Mouse (Mus musculus) heart, embryonic 12.5 days (tissue): Measurements from ENCODE around the gene Enho. TPM values are rescaled to one million over a fixed set of nuclear protein-coding genes. Genes with fewer than 3 reads are reported as not detected.

ENCODE experiments used
- ATAC-seq: fragments of 200-750 bp; cut with Nextera tagmentation; 2 replicates; pipeline ENCODE4 v1.8.0; 2017; ENCODE audit warnings: moderate TSS enrichment, moderate library complexity; ENCODE audit not compliant: insufficient number of reproducible peaks, low FRiP score
- H3K27ac ChIP-seq: fragments of 300-500 bp; sonication (generic); 2 replicates; pipeline ENCODE4 v1.5.1; 2016; ENCODE audit warnings: mild to moderate bottlenecking, moderate library complexity; ENCODE audit not compliant: poor library complexity, severe bottlenecking
- H3K27me3 ChIP-seq: fragments of 300-500 bp; sonication (generic); replicated peaks from 2 replicates; pipeline ENCODE4 v1.6.1; 2016; ENCODE audit warnings: mild to moderate bottlenecking, moderate library complexity
- H3K36me3 ChIP-seq: fragments of 300-500 bp; sonication (generic); 2 replicates; pipeline ENCODE4 v1.6.1; 2016; ENCODE audit warnings: mild to moderate bottlenecking, moderate library complexity
- H3K4me1 ChIP-seq: fragments of 300-500 bp; sonication (generic); replicated peaks from 2 replicates; pipeline ENCODE4 v1.6.1; 2016; ENCODE audit warnings: mild to moderate bottlenecking
- H3K4me2 ChIP-seq: fragments of 300-500 bp; sonication (generic); 2 replicates; pipeline ENCODE4 v1.6.1; 2016; ENCODE audit warnings: mild to moderate bottlenecking, moderate library complexity
- H3K4me3 ChIP-seq: fragments of 300-500 bp; sonication (generic); 2 replicates; pipeline ENCODE4 v1.5.1; 2016; ENCODE audit warnings: mild to moderate bottlenecking
- H3K9ac ChIP-seq: fragments of 300-500 bp; sonication (generic); 2 replicates; pipeline ENCODE4 v1.6.1; 2016; ENCODE audit warnings: mild to moderate bottlenecking, moderate library complexity
- H3K9me3 ChIP-seq: fragments of 300-500 bp; sonication (generic); replicated peaks from 2 replicates; pipeline ENCODE4 v1.6.1; 2016; ENCODE audit warnings: mild to moderate bottlenecking, moderate library complexity
- WGBS: fragments of 180-500 bp; shearing (Covaris S2); methylation state at CpG from one replicate; pipeline ENCODE4 v1.1.7; 2016; 5-methylcytosine and 5-hydroxymethylcytosine counted together
- polyA plus RNA-seq: library from polyadenylated mRNA; unstranded; fragments of >200 nt; fragmentation: Nextera tagmentation; extraction: Ambion mirVana; gene quantifications from 2 replicates; pipeline ENCODE4 v1.2.1, GENCODE M21; 2016

The Enho gene
- polyA plus RNA-seq, 1 experiment from 2014 or later = 4.9 TPM

DNA sequence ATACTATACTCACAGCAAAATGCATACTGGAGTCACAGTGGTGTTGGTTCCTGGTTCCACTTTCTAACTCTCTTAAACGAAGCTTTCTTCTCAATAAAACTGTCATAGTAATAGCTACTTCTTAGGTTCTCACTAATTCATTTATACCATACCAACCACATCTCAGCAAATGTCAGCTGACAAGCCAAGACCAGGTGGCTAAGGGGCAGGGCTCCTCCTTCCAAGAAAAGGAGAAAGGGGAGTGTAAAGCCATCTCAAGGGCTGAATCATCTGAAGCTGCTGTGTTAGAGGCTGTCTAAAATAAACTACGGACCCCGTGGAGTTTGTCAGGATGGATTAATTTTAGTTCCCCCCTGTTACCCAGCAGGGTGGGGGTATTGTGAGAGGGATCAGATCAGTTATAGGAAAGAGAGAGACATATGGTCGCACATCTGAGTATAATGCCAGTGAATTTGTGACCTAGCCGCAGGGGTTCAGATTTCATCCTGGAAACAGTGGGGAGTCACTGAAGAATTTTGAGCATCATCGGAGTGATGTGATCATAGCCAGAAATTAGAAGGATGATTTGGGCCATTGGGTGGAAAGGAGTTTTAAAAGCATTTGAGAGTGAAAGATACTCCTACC is 1.2 kb upstream of the Enho start:
- Histone ChIP-seq H3K4me2 (no peak overlapping the region), H3K36me3 (no peaks in the 10 kb centered on the region), H3K4me3 (no peak overlapping the region), H3K27me3 (peaks cover 14% of the 10 kb centered on the region), H3K9ac (no peak overlapping the region), H3K27ac (no peak overlapping the region), H3K9me3 (no peaks in the 10 kb centered on the region), H3K4me1 (peaks cover 8% of the 10 kb centered on the region)
- WGBS = 81% methylated on average over 6 of the region's 6 CpGs
- no peak for ATAC-seq

DNA sequence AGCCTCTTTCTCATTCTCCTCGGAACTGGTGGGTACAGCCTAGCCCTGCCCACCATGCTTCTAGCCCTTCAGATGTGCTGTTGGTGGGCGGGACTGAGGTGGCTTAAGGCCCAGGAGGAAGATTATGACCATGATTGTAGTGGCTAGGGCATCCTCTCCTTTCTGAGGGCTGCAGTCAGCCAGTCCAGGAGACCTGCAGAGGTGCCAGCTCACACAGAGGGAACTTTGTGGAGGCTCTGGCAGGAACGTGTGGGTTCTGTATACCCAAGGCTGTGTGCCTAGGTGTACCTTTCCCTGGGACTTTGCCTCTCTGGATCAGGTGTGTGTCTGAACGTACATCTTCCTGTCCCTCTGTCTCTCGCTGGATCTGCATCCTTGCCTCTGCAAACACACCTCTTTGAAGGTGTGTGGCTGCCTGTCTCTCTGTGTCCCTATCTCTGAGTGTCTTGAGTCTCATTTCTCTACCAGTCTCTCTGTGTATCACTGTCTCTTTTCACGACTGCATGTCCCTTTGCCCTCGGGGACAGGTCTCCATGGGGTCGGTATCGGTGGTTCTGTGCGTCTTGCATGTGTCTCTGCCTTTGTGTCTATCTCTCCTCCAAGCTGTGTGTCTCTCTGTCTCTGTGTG is 796 bp downstream of the Enho start:
- no peak for ATAC-seq
- Histone ChIP-seq H3K9me3 (no peaks in the 10 kb centered on the region), H3K4me2 (peak overlapping the region; percentile 88), H3K4me1 (peaks cover 17% of the 10 kb centered on the region), H3K27me3 (peaks cover 14% of the 10 kb centered on the region), H3K9ac (peak overlapping the region; percentile 82), H3K4me3 (peak overlapping the region; percentile 61), H3K36me3 (no peaks in the 10 kb centered on the region), H3K27ac (no peak overlapping the region)
- 18% methylated on average over 10 of the region's 10 CpGs for WGBS

DNA sequence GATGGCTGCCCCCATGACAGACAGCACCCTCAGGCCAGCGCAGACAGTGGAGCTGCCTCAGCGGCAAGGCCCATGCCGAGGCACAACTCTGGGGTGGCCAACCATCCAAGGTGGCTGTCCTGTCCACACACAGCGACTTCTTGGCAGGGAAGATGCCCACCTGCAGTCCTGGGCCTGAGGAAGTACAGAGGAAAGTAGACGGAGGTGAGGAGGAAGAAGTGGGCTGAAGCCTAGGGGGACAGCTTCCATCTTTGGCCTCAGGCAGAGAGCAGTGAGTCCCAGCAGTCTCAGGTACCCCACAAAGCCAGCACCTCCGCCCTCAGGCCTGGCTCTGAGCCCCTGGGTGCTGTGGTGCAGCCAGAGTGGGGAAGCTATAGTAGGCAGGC is 1.3 kb downstream of the Enho start:
- no peak for ATAC-seq
- H3K4me1 ChIP-seq = peaks cover 17% of the 10 kb centered on the region
- H3K9ac ChIP-seq = 0 out of 2 replicates have a peak overlapping the region, but pooled peaks have one; percentile 2
- no peak overlapping the region for H3K4me3 ChIP-seq
- H3K9me3 ChIP-seq = no peaks in the 10 kb centered on the region
- H3K36me3 ChIP-seq = no peaks in the 10 kb centered on the region
- 80% methylated on average over 6 of the region's 6 CpGs for WGBS
- H3K27ac ChIP-seq = no peak overlapping the region
- H3K4me2 ChIP-seq = peak overlapping the region; percentile 88; the same call in 1 of the 2 replicates
- H3K27me3 ChIP-seq = peaks cover 14% of the 10 kb centered on the region

DNA sequence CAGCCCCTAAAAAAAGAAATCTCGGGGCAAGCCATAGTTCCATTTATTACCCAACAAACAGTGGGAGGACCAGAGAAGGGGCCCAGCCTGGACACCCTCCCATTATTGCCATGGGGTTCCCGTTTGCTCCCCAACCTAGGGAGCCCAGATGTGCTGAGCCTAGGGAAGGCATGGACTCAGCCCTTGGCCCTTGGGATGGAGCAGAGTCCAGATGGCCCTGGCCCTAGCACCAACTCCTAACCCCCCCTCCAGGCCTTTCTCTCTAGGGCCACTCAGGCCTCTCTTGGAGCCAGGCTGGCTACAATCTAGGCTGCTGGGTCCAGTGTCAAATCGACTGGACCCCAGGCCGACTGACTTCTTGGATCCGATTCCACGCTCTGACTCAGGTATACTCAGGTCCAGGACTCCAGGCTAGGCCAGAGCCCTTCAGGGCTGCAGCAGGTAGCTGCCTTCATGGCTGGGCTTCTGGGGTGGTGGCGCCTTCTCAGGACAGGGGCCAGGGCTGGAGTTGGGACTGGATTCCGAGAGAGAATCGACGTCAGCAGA is 1.9 kb downstream of the Enho start:
- Histone ChIP-seq H3K9ac (no peak overlapping the region), H3K36me3 (no peaks in the 10 kb centered on the region), H3K4me1 (peaks cover 17% of the 10 kb centered on the region), H3K9me3 (no peaks in the 10 kb centered on the region), H3K4me3 (no peak overlapping the region), H3K27ac (no peak overlapping the region), H3K27me3 (peaks cover 14% of the 10 kb centered on the region), H3K4me2 (no peak overlapping the region)
- 91% methylated on average over 10 of the region's 10 CpGs for WGBS
- ATAC-seq = no peak

DNA sequence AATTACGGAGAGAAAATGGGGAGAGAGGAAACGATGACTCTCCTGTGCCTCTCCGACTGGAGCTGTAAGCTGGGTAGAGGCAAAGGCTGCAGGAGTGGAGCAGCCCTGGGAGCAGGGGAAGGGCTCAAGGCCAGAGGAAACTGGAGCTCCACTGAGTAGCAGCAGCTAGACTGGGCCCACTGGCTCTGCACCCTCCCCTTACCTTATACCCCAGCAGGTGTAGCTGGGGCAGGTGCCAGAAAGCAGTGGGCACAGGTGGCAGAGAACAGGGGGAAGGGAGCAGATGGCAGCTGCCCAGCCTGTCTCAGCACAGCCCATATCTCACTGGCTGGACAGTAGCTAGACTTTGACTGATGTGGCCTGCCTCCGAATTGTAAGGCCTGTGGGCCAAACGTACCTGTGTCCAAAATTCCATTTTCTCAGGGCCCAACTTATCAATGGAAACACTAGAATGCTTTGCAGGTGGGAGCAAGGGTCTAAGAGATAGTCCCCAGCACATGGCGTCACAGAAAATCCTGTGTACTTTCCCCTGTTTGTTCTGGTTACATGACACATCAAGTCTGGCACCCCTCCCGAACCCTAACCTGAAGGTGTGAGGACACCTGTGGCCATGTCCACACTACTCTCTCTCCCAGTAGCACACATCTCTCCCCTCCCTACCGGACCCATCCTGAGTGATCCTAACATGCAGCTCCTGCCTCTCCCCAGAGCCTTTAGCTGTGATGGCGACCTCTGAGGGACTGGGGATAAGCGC is 3.1 kb downstream of the Enho start:
- peaks cover 23% of the 10 kb centered on the region for H3K4me1 ChIP-seq
- H3K4me3 ChIP-seq = no peak overlapping the region
- H3K27ac ChIP-seq = no peak overlapping the region
- no peak overlapping the region for H3K4me2 ChIP-seq
- 75% methylated on average over 10 of the region's 10 CpGs for WGBS
- ATAC-seq = no peak
- no peaks in the 10 kb centered on the region for H3K9me3 ChIP-seq
- no peaks in the 10 kb centered on the region for H3K36me3 ChIP-seq
- H3K27me3 ChIP-seq = peaks cover 14% of the 10 kb centered on the region
- H3K9ac ChIP-seq = no peak overlapping the region

DNA sequence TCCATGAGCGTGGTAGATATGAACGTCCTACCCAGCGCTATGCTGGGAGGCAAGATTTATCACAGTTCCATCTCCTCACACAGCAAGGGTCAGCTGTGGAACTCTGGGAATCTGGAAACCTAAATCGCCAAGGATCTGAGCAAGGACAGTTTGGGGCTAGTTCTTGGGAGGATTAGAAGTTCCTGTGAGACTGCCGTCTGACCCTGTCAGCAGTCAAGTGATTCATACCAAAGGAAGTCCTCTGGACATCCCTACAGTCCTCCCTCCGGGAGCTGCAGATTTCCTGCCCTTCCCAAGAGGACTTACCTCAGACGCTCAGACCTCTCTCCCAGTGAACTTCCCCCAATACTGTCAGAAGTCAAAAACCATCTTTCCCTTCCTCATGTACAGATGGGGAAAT is 3.8 kb downstream of the Enho start:
- ATAC-seq = no peak
- 26% methylated on average over 7 of the region's 7 CpGs for WGBS
- H3K4me1 ChIP-seq = peaks cover 30% of the 10 kb centered on the region

DNA sequence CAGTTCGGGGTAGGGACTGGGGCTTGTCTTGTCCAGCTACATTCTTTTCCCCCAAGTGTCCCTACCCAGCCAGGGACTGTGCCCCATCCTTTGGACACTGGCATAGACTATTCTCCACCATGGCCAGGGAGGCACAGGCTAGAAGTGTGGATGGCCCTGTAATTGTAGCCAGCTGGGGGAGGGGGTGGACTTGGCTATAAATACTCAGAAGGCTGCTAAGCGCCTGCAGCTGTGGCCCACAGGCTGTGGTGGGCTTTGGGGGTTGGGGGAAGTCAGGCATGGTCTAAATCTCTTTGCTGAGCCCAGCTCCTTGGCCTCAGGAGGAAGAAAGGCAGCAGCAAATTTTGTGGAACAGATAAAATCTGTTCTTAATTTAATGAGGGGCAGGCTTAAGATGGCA is 4.2 kb downstream of the Enho start:
- no peak overlapping the region for H3K4me2 ChIP-seq
- peaks cover 35% of the 10 kb centered on the region for H3K4me1 ChIP-seq
- no peak for ATAC-seq
- 0 out of 2 replicates have a peak overlapping the region, but pooled peaks have one; percentile 1 for H3K9ac ChIP-seq
- H3K27ac ChIP-seq = no peak overlapping the region
- no peak overlapping the region for H3K4me3 ChIP-seq
- WGBS = 55% methylated on average over 2 of the region's 2 CpGs
- H3K36me3 ChIP-seq = no peaks in the 10 kb centered on the region
- H3K9me3 ChIP-seq = no peaks in the 10 kb centered on the region
- peaks cover 14% of the 10 kb centered on the region for H3K27me3 ChIP-seq

More for the DNA sequence above, 3.8 kb downstream of the Enho start:
- no peak overlapping the region for H3K9ac ChIP-seq
- no peaks in the 10 kb centered on the region for H3K9me3 ChIP-seq
- H3K27ac ChIP-seq = no peak overlapping the region
- no peak overlapping the region for H3K4me3 ChIP-seq
- H3K27me3 ChIP-seq = peaks cover 14% of the 10 kb centered on the region
- H3K4me2 ChIP-seq = no peak overlapping the region
- H3K36me3 ChIP-seq = no peaks in the 10 kb centered on the region

DNA sequence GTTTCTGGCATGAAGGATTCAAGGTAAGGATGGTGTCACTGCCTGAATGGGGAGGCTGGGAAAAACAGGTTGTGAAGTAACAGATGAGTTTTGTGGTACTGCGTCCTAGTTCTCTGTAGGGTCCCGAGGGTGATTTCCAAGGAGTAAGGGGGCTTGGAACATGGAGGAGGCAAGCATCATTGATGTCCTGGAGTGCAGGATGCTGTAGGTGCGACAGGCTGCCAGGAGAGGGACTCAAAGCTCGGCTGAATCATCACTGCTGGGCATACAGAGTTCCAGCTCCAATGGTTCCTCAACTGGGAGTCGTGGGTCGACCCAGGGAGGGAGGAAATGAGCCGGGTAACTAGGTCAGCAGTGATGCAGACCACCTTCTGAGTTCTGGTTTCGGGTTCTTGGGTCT is 4.9 kb downstream of the Enho start:
- no peak overlapping the region for H3K4me2 ChIP-seq
- peaks cover 14% of the 10 kb centered on the region for H3K27me3 ChIP-seq
- H3K9ac ChIP-seq = no peak overlapping the region
- WGBS = 62% methylated on average over 8 of the region's 8 CpGs
- H3K4me3 ChIP-seq = no peak overlapping the region
- H3K27ac ChIP-seq = no peak overlapping the region
- H3K9me3 ChIP-seq = no peaks in the 10 kb centered on the region
- peaks cover 41% of the 10 kb centered on the region for H3K4me1 ChIP-seq
- no peak for ATAC-seq
- H3K36me3 ChIP-seq = no peaks in the 10 kb centered on the region

DNA sequence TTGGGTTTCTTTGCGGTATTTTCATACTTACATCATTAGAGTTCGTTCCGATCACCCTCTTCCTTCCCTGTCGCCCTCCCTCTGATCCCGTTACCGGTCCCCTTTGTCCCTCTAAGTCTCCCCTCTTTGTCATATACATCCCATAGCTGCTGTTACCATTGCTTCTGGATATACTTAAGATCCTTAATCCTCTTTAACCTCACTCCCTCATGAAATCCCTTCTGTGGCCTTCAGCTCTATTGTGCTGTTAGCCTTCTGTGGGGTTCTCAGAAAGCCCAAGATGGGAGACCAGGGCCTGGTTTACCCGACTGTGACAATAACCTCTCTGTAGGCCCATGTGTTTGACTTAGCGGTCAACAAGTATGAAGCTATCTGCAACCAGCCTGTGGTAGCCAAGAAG is 5.5 kb downstream of the Enho start:
- H3K4me1 ChIP-seq = peaks cover 46% of the 10 kb centered on the region
- no peak for ATAC-seq
- peaks cover 14% of the 10 kb centered on the region for H3K27me3 ChIP-seq
- no peak overlapping the region for H3K4me3 ChIP-seq
- no peaks in the 10 kb centered on the region for H3K36me3 ChIP-seq
- WGBS = 91% methylated on average over 8 of the region's 8 CpGs
- no peak overlapping the region for H3K4me2 ChIP-seq
- no peak overlapping the region for H3K9ac ChIP-seq
- H3K27ac ChIP-seq = no peak overlapping the region
- no peaks in the 10 kb centered on the region for H3K9me3 ChIP-seq

DNA sequence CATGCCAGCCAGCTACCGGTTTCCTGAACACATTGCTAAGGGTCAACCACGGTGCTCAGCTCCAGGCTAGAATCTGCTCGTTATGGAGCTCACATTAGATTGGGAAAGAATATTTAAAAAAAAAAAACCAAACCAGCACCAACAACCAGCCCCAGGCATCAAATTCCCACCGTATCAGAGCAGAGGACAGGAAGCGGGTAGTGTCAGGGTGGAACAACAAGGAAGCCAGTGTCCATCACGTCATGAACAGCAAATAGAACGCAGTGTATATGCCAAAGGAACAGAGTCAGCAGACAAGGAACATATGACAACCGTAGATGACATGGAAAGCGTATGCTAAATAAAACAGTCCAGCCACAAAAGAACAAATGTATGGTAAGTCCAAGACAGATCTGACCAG is 7.1 kb downstream of the Enho start:
- H3K9me3 ChIP-seq = no peaks in the 10 kb centered on the region
- H3K36me3 ChIP-seq = no peaks in the 10 kb centered on the region
- H3K4me1 ChIP-seq = peaks cover 50% of the 10 kb centered on the region
- WGBS = 69% methylated on average over 9 of the region's 9 CpGs
- H3K9ac ChIP-seq = no peak overlapping the region
- no peak for ATAC-seq
- no peak overlapping the region for H3K4me3 ChIP-seq
- peaks cover 1% of the 10 kb centered on the region; the same call in 1 of the 2 replicates for H3K27me3 ChIP-seq
- no peak overlapping the region for H3K4me2 ChIP-seq
- no peak overlapping the region for H3K27ac ChIP-seq

DNA sequence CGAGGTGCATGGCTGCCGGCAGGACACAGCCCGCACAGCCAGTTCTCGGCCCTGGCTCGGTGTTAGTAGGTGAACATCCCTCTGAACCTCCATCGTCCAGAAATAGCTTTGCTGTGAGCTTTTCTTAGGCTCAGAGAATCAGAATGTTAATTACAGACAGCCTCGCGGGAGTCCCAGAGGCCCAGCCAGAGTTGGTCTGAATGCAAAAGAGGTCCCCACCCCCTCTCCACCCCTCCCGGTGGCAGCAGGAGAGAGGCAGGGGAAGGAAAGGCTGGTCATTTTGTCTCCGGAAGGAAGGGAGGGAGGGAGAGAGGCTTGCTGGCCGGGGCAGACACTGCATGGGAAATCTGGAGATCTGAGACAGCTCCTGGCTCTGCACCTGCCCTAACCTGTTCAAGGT is 8.7 kb downstream of the Enho start:
- H3K36me3 ChIP-seq = no peaks in the 10 kb centered on the region
- H3K4me2 ChIP-seq = peak overlapping the region; percentile 54
- H3K9me3 ChIP-seq = no peaks in the 10 kb centered on the region
- peak overlapping the region; percentile 73 for H3K27ac ChIP-seq
- peak overlapping the region; percentile 19; the same call in 1 of the 2 replicates for H3K9ac ChIP-seq
- WGBS = 2% methylated on average over 11 of the region's 11 CpGs
- H3K4me3 ChIP-seq = peak overlapping the region; percentile 6
- peak; percentile 46; the same call in 1 of the 2 replicates for ATAC-seq
- no peaks in the 10 kb centered on the region for H3K27me3 ChIP-seq
- peaks cover 53% of the 10 kb centered on the region for H3K4me1 ChIP-seq
